Mouse (Mus musculus) bone marrow, adult 2 months (tissue): ENCODE measurements around the gene Pik3r2. TPM values are rescaled to one million over a fixed set of nuclear protein-coding genes. Genes with fewer than 3 reads are reported as not detected.

ENCODE experiments used
- H3K27ac ChIP-seq: fragments of 200-500 bp; 2 replicates; pipeline ENCODE4 v1.5.1; 2012; ENCODE audit warnings: low read depth, mild to moderate bottlenecking, control low read depth, inconsistent platforms, low read length; ENCODE audit not compliant: control insufficient read depth, poor library complexity, insufficient read depth
- H3K4me1 ChIP-seq: fragments of 200-500 bp; 2 replicates; pipeline ENCODE4 v1.6.1; 2011; ENCODE audit warnings: low read length; ENCODE audit not compliant: control insufficient read depth, insufficient read depth
- H3K4me3 ChIP-seq: fragments of 200-500 bp; replicated peaks from 2 replicates; pipeline ENCODE3; 2011; ENCODE audit warnings: mild to moderate bottlenecking, low read depth, low read length, control low read depth; ENCODE audit not compliant: control insufficient read depth
- CTCF ChIP-seq: fragments of 200-500 bp; IDR thresholded peaks from 2 replicates; pipeline ENCODE4 v1.5.1; 2011; ENCODE audit warnings: low read length, control low read depth; ENCODE audit not compliant: control insufficient read depth, insufficient read depth
- POLR2A ChIP-seq: fragments of 200-500 bp; IDR thresholded peaks from 2 replicates; pipeline ENCODE4 v1.6.1; 2011; ENCODE audit warnings: low read depth, mild to moderate bottlenecking, control low read depth, low read length, borderline replicate concordance; ENCODE audit not compliant: control insufficient read depth
- WGBS: fragments of 180-500 bp; shearing (Covaris S2); methylation state at CpG from one replicate; pipeline ENCODE4 v1.1.7; 2018; 5-methylcytosine and 5-hydroxymethylcytosine counted together
- polyA plus RNA-seq: library from polyadenylated mRNA; stranded (reverse); fragments of >200 nt; gene quantifications from 2 replicates; pipeline ENCODE4 v1.2.4, GENCODE M21; 2011; ENCODE audit warnings: low replicate concordance; ENCODE audit not compliant: missing spikeins, insufficient read depth, insufficient read length

Gene Pik3r2
- polyA plus RNA-seq, 1 experiment: 19.5 TPM

- Histone ChIP-seq H3K4me3 (peak overlapping the region; percentile 58), H3K4me1 (peaks cover 9% of the 10 kb centered on the region), H3K27ac (no peak overlapping the region)
- WGBS: under 1% methylated on average over 57 of the region's 57 CpGs
- TF ChIP-seq CTCF (no peak), POLR2A (no peak)
Measured at GRCm38 (mm10) chr8:70797081-70798070, 20.9 kb upstream of the Pik3r2 start.

- no peak overlapping the region for H3K27ac ChIP-seq
- H3K4me3 ChIP-seq: no peak overlapping the region
- TF ChIP-seq POLR2A: no peak
- no peak for TF ChIP-seq CTCF
- 11% methylated on average over 54 of the region's 54 CpGs for WGBS
- peaks cover 8% of the 10 kb centered on the region for H3K4me1 ChIP-seq
Measured at GRCm38 (mm10) chr8:70796403-70797080, 20.0 kb upstream of the Pik3r2 start.

GRCm38 (mm10) chr8:70795370-70795769 is 18.9 kb upstream of the Pik3r2 start:
- TF ChIP-seq CTCF (no peak; the same call in 1 of the 2 replicates), POLR2A (no peak)
- H3K27ac ChIP-seq: no peak overlapping the region
- H3K4me3 ChIP-seq: no peak overlapping the region
- H3K4me1 ChIP-seq: peaks cover 8% of the 10 kb centered on the region
- WGBS: 91% methylated on average over 2 of the region's 2 CpGs

- no peak overlapping the region for H3K4me3 ChIP-seq
- H3K4me1 ChIP-seq: peaks cover 8% of the 10 kb centered on the region
- no peak overlapping the region for H3K27ac ChIP-seq
- TF ChIP-seq CTCF (no peak), POLR2A (no peak)
- WGBS: 91% methylated on average over 2 of the region's 2 CpGs
Measured at GRCm38 (mm10) chr8:70794215-70794614, 17.7 kb upstream of the Pik3r2 start.

DNA sequence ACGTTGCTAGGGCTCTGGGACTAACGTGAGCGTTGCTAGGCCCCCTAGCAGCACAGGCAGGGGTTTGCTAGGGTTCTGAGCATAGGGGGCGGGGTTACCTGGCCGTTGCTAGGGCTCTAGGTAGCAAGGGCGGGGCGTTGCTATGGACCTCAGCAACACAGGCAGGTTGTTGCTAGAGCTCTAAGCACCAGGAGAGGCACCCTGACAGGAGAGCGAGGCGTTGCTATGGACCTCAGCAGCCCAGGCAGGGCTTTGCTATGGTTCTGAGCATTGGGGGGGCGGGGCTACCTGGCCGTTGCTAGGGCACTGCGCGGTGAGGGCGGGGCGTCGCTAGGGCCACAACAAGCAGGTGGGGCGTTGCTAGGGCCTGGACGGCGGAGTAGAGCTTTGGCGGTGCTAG is 16.2 kb upstream of the Pik3r2 start:
- TF ChIP-seq POLR2A (peak; percentile 35; the same call in 1 of the 2 replicates), CTCF (no peak)
- Histone ChIP-seq H3K4me3 (peak overlapping the region; percentile 82), H3K27ac (peak overlapping the region; percentile 78), H3K4me1 (peaks cover 7% of the 10 kb centered on the region)
- 3% methylated on average over 20 of the region's 20 CpGs for WGBS

GRCm38 (mm10) chr8:70791975-70792691 is 15.6 kb upstream of the Pik3r2 start:
- H3K27ac ChIP-seq: peak overlapping the region; percentile 78
- WGBS: under 1% methylated on average over 58 of the region's 58 CpGs
- peak overlapping the region; percentile 82 for H3K4me3 ChIP-seq
- TF ChIP-seq CTCF: no peak
- TF ChIP-seq POLR2A: peak; percentile 64; the same call in 1 of the 2 replicates
- peaks cover 7% of the 10 kb centered on the region for H3K4me1 ChIP-seq

GRCm38 (mm10) chr8:70791294-70791701 is 14.8 kb upstream of the Pik3r2 start:
- 3% methylated on average over 7 of the region's 7 CpGs for WGBS
- peak overlapping the region; percentile 78 for H3K27ac ChIP-seq
- peaks cover 7% of the 10 kb centered on the region for H3K4me1 ChIP-seq
- peak overlapping the region; percentile 82 for H3K4me3 ChIP-seq
- TF ChIP-seq POLR2A (peak; percentile 52; the same call in 1 of the 2 replicates), CTCF (no peak)
